In the genomic region with DNA sequence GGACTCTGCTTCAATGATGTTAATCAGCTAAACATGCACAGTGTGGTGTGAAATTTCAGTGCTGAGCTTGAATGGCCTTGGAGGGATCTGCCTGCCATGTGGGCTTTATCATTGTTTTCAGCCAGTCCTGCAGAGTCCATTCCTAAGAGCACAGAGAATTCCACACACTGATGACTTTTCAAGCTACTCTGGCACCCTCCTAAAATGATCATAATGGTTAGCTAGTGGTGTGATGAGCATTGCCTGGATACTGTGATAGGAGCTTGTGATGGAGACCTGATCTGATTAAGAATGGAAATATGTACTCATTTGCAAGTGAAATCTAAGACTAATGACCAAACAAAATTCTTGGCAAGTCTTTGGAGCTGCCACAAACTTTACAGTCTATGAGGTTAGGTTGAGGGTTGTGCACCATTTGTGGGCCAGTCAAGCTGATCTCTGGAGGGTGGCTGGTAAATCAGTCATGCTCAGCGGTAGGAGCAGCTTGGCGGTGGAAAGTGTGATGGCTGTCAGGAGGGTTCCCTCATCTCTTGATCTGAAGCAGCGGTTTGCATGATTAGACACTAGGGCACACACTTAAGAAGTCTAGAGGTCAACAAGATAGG, we compare ENCODE assay signal across 32 mouse cellular contexts.
A peak's percentile ranks its signal among the peaks of the same experiment; 100 is the strongest.
DNase-seq lines count a peak whose midpoint lies in the region; ATAC-seq and TF ChIP-seq lines count a peak whose summit lies in the region.
"Had no signal": no experiment of that assay in that cellular context is flagged by ENCODE, and none has a peak within 500 bp of the region (broad histone marks: within the 10 kb centered on the region; RNA-seq: fewer than 3 reads in every experiment).

No protein-coding gene starts in this region.

- H3K27me3 ChIP-seq in hindbrain, embryonic 12.5 days: no peaks in the 10 kb centered on the region
- H3K27me3 ChIP-seq in hindbrain, embryonic 10.5 days (ENCODE audit: insufficient read depth, poor library complexity, severe bottlenecking): no peaks in the 10 kb centered on the region
- no peaks in the 10 kb centered on the region for H3K27me3 ChIP-seq in kidney, postnatal 0 days (ENCODE audit: insufficient read depth, low read length)
- H3K27me3 ChIP-seq in hindbrain, embryonic 15.5 days: no peaks in the 10 kb centered on the region
- H3K27me3 ChIP-seq: heart, embryonic 15.5 days; limb, embryonic 15.5 days; liver, embryonic 13.5 days; megakaryocyte, embryonic 14.5 days had no signal

- ATAC-seq in hindbrain, embryonic 12.5 days (ENCODE audit: low FRiP score): 0 out of 2 replicates have a peak, but pooled peaks have one; percentile 46
- 0 out of 2 replicates have a peak, but pooled peaks have one; percentile 43 for ATAC-seq in kidney, postnatal 0 days (replicated peaks; ENCODE audit: low FRiP score, low read depth)
- peak; percentile 79 for ATAC-seq in hindbrain, embryonic 15.5 days (ENCODE audit: low FRiP score, low read depth)
- ATAC-seq: activated CD4-positive, CD25-positive, alpha-beta regulatory T cell, adult 4 months; intestine, postnatal 0 days; lung, postnatal 0 days had no signal

- H3K4me3 ChIP-seq in hindbrain, embryonic 12.5 days: no peak overlapping the region
- no peak overlapping the region for H3K4me3 ChIP-seq in hindbrain, embryonic 10.5 days
- H3K4me3 ChIP-seq in kidney, postnatal 0 days (replicated peaks; ENCODE audit: low read depth, low read length): no peak overlapping the region
- no peak overlapping the region for H3K4me3 ChIP-seq in hindbrain, embryonic 15.5 days
- H3K4me3 ChIP-seq: erythroblast, embryonic 14.5 days; heart, embryonic 10.5 days; heart, embryonic 15.5 days; layer of hippocampus, adult 2 months; limb, embryonic 10.5 days; limb, embryonic 15.5 days; liver, embryonic 13.5 days; megakaryocyte, embryonic 14.5 days had no signal

- no peak for DNase-seq in hindbrain, embryonic 10.5 days (ENCODE audit: low spot score)
- peak; percentile 28 for DNase-seq in kidney, postnatal 0 days (ENCODE audit: low spot score)
- DNase-seq in kidney, postnatal 25 days: no peak
- peak; percentile 45 for DNase-seq in brain, embryonic 14.5 days (ENCODE audit: low read depth)
- DNase-seq in spleen, postnatal 4 days (ENCODE audit: low spot score in 2 of 2): no peak
- DNase-seq: adrenal gland, adult 2 months; adrenal gland, postnatal 36 days; B cell, adult 2 months; cerebellum, adult 2 months; gastrocnemius, postnatal 14 days; heart, adult 11 months; kidney, postnatal 14 days; liver, embryonic 13.5 days; lung, adult 18-20 months; lung, postnatal 4 days; midbrain, embryonic 14.5 days; spleen, adult 18-20 months; thymus, adult 18-20 months; thymus, postnatal 36 days had no signal

- 78% methylated on average over 3 of the region's 3 CpGs for WGBS in hindbrain, embryonic 12.5 days
- WGBS in hindbrain, embryonic 10.5 days: 77% methylated on average over 3 of the region's 3 CpGs
- WGBS in kidney, postnatal 0 days: 29% methylated on average over 3 of the region's 3 CpGs
- WGBS in hindbrain, embryonic 15.5 days: 55% methylated on average over 3 of the region's 3 CpGs

- no peaks in the 10 kb centered on the region for H3K4me1 ChIP-seq in hindbrain, embryonic 12.5 days
- H3K4me1 ChIP-seq in hindbrain, embryonic 10.5 days (replicated peaks): 0 out of 2 replicates have a peak, but pooled peaks cover 4% of the 10 kb centered on the region
- no peaks in the 10 kb centered on the region for H3K4me1 ChIP-seq in kidney, postnatal 0 days (replicated peaks; ENCODE audit: insufficient read depth, low read length)
- H3K4me1 ChIP-seq in hindbrain, embryonic 15.5 days (replicated peaks): no peaks in the 10 kb centered on the region
- H3K4me1 ChIP-seq: heart, embryonic 10.5 days; heart, embryonic 15.5 days; limb, embryonic 10.5 days; limb, embryonic 15.5 days; liver, embryonic 13.5 days; megakaryocyte, embryonic 14.5 days had no signal

- no peak for TF ChIP-seq POLR2A in brain, embryonic 14.5 days (IDR thresholded peaks at IDR 0.05; ENCODE audit: borderline replicate concordance, extremely low read depth, insufficient read depth, insufficient read length, poor library complexity, severe bottlenecking)

- TF ChIP-seq CTCF in kidney, postnatal 0 days (IDR thresholded peaks at IDR 0.05; ENCODE audit: low read depth): no peak
- no peak for TF ChIP-seq CTCF in brain, embryonic 14.5 days (IDR thresholded peaks at IDR 0.05; ENCODE audit: borderline replicate concordance, extremely low read depth, insufficient read depth, insufficient read length)

- no peaks in the 10 kb centered on the region for H3K36me3 ChIP-seq in hindbrain, embryonic 12.5 days
- no peaks in the 10 kb centered on the region for H3K36me3 ChIP-seq in hindbrain, embryonic 10.5 days
- no peaks in the 10 kb centered on the region for H3K36me3 ChIP-seq in kidney, postnatal 0 days (ENCODE audit: insufficient read depth, low read length)
- H3K36me3 ChIP-seq in hindbrain, embryonic 15.5 days: no peaks in the 10 kb centered on the region
- H3K36me3 ChIP-seq: heart, embryonic 10.5 days; heart, embryonic 15.5 days; limb, embryonic 10.5 days; limb, embryonic 15.5 days; liver, embryonic 13.5 days had no signal

- H3K9ac ChIP-seq in hindbrain, embryonic 12.5 days: no peak overlapping the region
- no peak overlapping the region for H3K9ac ChIP-seq in kidney, postnatal 0 days (ENCODE audit: low read depth, low read length)
- H3K9ac ChIP-seq in hindbrain, embryonic 15.5 days: no peak overlapping the region
- H3K9ac ChIP-seq: heart, embryonic 15.5 days; limb, embryonic 15.5 days; liver, embryonic 13.5 days had no signal

- H3K9me3 ChIP-seq in hindbrain, embryonic 12.5 days (replicated peaks): no peaks in the 10 kb centered on the region
- no peaks in the 10 kb centered on the region for H3K9me3 ChIP-seq in hindbrain, embryonic 10.5 days
- no peaks in the 10 kb centered on the region for H3K9me3 ChIP-seq in kidney, postnatal 0 days (replicated peaks; ENCODE audit: low read length)
- H3K9me3 ChIP-seq in hindbrain, embryonic 15.5 days: no peaks in the 10 kb centered on the region
- H3K9me3 ChIP-seq: heart, embryonic 10.5 days; heart, embryonic 15.5 days; limb, embryonic 10.5 days; limb, embryonic 15.5 days; liver, embryonic 13.5 days had no signal

- H3K27ac ChIP-seq in hindbrain, embryonic 12.5 days: no peak overlapping the region
- no peak overlapping the region for H3K27ac ChIP-seq in hindbrain, embryonic 10.5 days
- H3K27ac ChIP-seq in kidney, postnatal 0 days: no peak overlapping the region
- no peak overlapping the region for H3K27ac ChIP-seq in hindbrain, embryonic 15.5 days (replicated peaks)
- H3K27ac ChIP-seq: heart, embryonic 10.5 days; heart, embryonic 15.5 days; layer of hippocampus, adult 2 months; limb, embryonic 10.5 days; limb, embryonic 15.5 days; liver, embryonic 13.5 days; stomach, postnatal 0 days had no signal

- H3K4me2 ChIP-seq in hindbrain, embryonic 12.5 days (replicated peaks): no peak overlapping the region
- H3K4me2 ChIP-seq in kidney, postnatal 0 days (ENCODE audit: low read length): no peak overlapping the region
- H3K4me2 ChIP-seq in hindbrain, embryonic 15.5 days: no peak overlapping the region
- H3K4me2 ChIP-seq: heart, embryonic 15.5 days; limb, embryonic 15.5 days; liver, embryonic 13.5 days had no signal

Comparison
In these comparisons a context has a peak if more than half of its experiments do, and no peak if none do; other contexts are left out.
1. DNase-seq: peak in kidney, postnatal 0 days (single experiment) and brain, embryonic 14.5 days (single experiment); none in hindbrain, embryonic 10.5 days (single experiment), kidney, postnatal 25 days (0 of 2) and spleen, postnatal 4 days (0 of 2).
2. Peak in every context shown above with its lines, with median percentiles within 50 percentile points of each other: ATAC-seq.